Mouse (Mus musculus): ENCODE results near the gene Cyyr1.
"Not testable (repeated sequence)": the region's sequence is repeated elsewhere in the genome, so short reads cannot be mapped to it uniquely, and the experiment has no call there.

Gene Cyyr1

GRCm38 (mm10) chr16:85553297-85553696 is at the start of gene Cyyr1:
Gene Cyyr1 (minus strand): TSS chr16:85553397.
- not testable (repeated sequence) for DNase-seq (ENCODE audit: low spot score in 2 of 2)

GRCm38 (mm10) chr16:85588844-85589243 is 35.6 kb upstream of the Cyyr1 start:
- peak in 1 of 2 experiments; percentile 2 for DNase-seq (ENCODE audit: low spot score in 2 of 2)

- no peak for DNase-seq (ENCODE audit: low spot score in 2 of 2)
These were observed 34.5 kb upstream of the Cyyr1 start for GRCm38 (mm10) chr16:85587573-85588226.

- no peak for DNase-seq (ENCODE audit: low spot score in 2 of 2)
These were observed 13.3 kb upstream of the Cyyr1 start for GRCm38 (mm10) chr16:85566474-85566873.

GRCm38 (mm10) chr16:85553838-85554237 is 641 bp upstream of the Cyyr1 start:
- DNase-seq (ENCODE audit: low spot score in 2 of 2) = no peak

GRCm38 (mm10) chr16:85551976-85552375 is 1.2 kb downstream of the Cyyr1 start:
- not testable (repeated sequence) for DNase-seq (ENCODE audit: low spot score in 2 of 2)

- DNase-seq (ENCODE audit: low spot score in 2 of 2) = no peak
These were observed 3.1 kb downstream of the Cyyr1 start for GRCm38 (mm10) chr16:85549971-85550567.

GRCm38 (mm10) chr16:85546519-85546918 is 6.7 kb downstream of the Cyyr1 start:
- DNase-seq (ENCODE audit: low spot score in 2 of 2) = no peak

- no peak for DNase-seq (ENCODE audit: low spot score in 2 of 2)
These were observed 11.4 kb downstream of the Cyyr1 start for GRCm38 (mm10) chr16:85541676-85542273.

- DNase-seq (ENCODE audit: low spot score in 2 of 2) = no peak
These were observed 12.2 kb downstream of the Cyyr1 start for GRCm38 (mm10) chr16:85541023-85541422.

- no peak for DNase-seq (ENCODE audit: low spot score in 2 of 2)
These were observed 14.8 kb downstream of the Cyyr1 start for GRCm38 (mm10) chr16:85538367-85538766.

GRCm38 (mm10) chr16:85536075-85536474 is 17.1 kb downstream of the Cyyr1 start:
- DNase-seq (ENCODE audit: low spot score in 2 of 2) = no peak

- no peak for DNase-seq (ENCODE audit: low spot score in 2 of 2)
These were observed 25.2 kb downstream of the Cyyr1 start for GRCm38 (mm10) chr16:85527743-85528620.

- no peak for DNase-seq (ENCODE audit: low spot score in 2 of 2)
These were observed 28.6 kb downstream of the Cyyr1 start for GRCm38 (mm10) chr16:85524589-85524988.

- no peak for DNase-seq (ENCODE audit: low spot score in 2 of 2)
These were observed 45.9 kb downstream of the Cyyr1 start for GRCm38 (mm10) chr16:85507264-85507663.

- DNase-seq (ENCODE audit: low spot score in 2 of 2) = no peak
These were observed 48.1 kb downstream of the Cyyr1 start for GRCm38 (mm10) chr16:85505108-85505507.

- DNase-seq (ENCODE audit: low spot score in 2 of 2) = no peak
These were observed 49.8 kb downstream of the Cyyr1 start for GRCm38 (mm10) chr16:85503416-85503815.

- no peak for DNase-seq (ENCODE audit: low spot score in 2 of 2)
These were observed 57.4 kb downstream of the Cyyr1 start for GRCm38 (mm10) chr16:85495837-85496236.

- no peak for DNase-seq (ENCODE audit: low spot score in 2 of 2)
These were observed 65.0 kb downstream of the Cyyr1 start for GRCm38 (mm10) chr16:85488105-85488607.

GRCm38 (mm10) chr16:85487266-85487665 is 65.9 kb downstream of the Cyyr1 start:
- peak; percentile 25 to 53 for DNase-seq (ENCODE audit: low spot score in 2 of 2)

- no peak for DNase-seq (ENCODE audit: low spot score in 2 of 2)
These were observed 68.6 kb downstream of the Cyyr1 start for GRCm38 (mm10) chr16:85484557-85484956.

- no peak for DNase-seq (ENCODE audit: low spot score in 2 of 2)
These were observed 78.6 kb downstream of the Cyyr1 start for GRCm38 (mm10) chr16:85474552-85475071.

All from left cerebral cortex, adult 9 months (tissue).